Mouse (Mus musculus) adrenal gland, postnatal 10 days (tissue): ENCODE measurements around the gene Parp12. TPM values are rescaled to one million over a fixed set of nuclear protein-coding genes. Genes with fewer than 3 reads are reported as not detected.

ENCODE experiments used
- DNase-seq: peaks from one replicate; pipeline ENCODE4 v3.0.0; 2021; ENCODE audit warnings: mixed read lengths
- total RNA-seq, 2 experiments: library from RNA; stranded (reverse); gene quantifications; 2 replicates each; pipeline ENCODE4 v1.2.3; 2021

Parp12 gene
- total RNA-seq, 2 experiments from 2014 or later: 14.7 to 18.7 TPM

GRCm38 (mm10) chr6:39058389-39058788 is 59.8 kb downstream of the Parp12 start:
- no peak for DNase-seq

DNA sequence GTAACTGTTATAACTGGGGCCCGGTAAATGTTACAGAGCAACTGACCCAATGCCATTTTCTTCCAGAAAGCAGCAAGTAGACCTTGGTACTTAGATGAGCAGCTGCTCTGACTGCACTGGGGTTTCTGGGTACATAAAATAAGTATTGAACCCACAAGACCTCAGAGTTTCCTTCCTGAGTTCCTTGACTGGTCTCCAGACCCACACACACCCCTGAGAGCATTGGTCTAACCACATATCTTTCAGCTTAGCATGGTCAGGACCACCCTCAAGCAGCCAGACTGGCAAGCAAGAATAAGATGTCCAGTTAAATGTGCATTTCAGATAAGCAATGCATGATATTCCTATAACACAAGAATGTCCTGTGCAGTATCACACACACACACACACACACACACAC is 61.0 kb downstream of the Parp12 start:
- DNase-seq: no peak

GRCm38 (mm10) chr6:39055831-39056261 is 62.3 kb downstream of the Parp12 start:
- no peak for DNase-seq

- DNase-seq: no peak
Observed at GRCm38 (mm10) chr6:39054878-39055508, 63.2 kb downstream of the Parp12 start.

DNA sequence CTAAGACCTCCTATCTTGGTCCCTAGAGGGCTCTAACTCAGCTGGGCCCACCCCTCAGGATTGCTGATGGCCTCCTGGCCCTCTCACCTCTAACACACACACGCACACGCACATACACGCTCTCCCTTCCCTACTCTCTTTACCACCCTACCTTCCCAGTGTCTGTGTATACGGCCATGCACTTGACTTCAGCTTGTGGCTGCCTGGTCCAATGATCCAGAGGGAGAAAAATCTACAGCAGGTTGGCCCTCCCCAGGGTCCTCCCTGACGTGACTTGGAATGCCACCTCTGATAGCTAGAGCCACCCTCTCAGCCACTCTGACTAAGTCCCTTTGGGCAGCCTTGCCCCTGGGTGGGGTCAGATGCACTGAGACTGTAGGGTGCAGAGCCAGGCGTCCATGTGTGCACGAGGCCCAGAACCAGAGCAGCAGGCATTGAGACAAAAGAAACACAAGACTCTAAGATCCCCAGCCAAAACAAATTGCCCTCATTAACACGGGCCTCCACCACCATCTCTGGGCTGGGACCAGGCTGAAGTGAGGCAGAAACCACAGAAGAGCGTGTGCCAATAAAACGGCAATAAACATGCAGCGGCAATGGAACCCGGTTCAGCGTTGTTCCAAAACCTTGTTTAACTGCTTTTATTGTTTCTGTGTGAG is 63.8 kb downstream of the Parp12 start:
- DNase-seq: no peak

DNA sequence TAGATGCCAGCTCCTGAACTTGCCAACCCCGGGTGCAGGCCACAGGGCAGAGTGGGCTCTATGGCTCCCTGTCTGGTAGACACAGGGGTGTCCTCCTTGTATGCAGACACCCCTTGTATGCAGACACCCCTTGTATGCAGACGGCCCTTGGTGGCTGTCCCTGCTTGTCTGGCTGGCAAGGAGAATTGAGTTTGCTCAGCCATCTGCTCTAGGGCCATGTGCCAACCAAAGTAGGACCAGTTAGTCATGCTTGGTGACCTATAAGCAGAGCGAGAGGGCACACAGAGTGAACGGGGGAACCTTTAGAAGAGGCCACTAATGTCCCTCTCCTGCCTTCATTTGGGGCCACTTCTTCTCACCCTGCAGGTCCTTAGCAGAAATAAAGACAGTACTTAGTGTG is 65.5 kb downstream of the Parp12 start:
- peak; percentile 24 for DNase-seq

- peak; percentile 36 for DNase-seq
Observed at GRCm38 (mm10) chr6:39051799-39052556, 66.2 kb downstream of the Parp12 start.

GRCm38 (mm10) chr6:39050836-39051235 is 67.3 kb downstream of the Parp12 start:
- no peak for DNase-seq

DNA sequence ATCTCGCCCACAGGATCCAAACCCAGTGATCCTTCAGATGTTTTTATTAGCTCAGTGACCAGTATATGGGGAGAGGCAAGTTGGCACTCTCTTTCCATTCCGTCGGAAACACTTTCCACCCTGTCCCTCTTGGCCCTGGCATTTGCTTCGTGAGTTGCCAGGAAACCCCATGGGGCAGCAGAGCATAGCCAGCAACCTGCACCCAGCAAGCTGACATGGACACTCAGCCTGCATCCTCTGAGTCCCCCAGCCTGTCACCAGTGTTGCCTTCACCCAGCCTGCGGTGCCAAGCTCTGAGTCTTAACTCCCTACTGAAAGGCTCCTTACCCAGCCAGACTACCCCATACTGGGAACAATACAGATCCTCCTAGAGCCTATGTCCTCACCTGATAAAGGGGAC is 69.0 kb downstream of the Parp12 start:
- peak; percentile 46 for DNase-seq

GRCm38 (mm10) chr6:39040451-39040850 is 77.7 kb downstream of the Parp12 start:
- no peak for DNase-seq

Other genes with a start within 250 kb of the Parp12 start
- gene Tbxas1, start 242.9 kb downstream of the Parp12 start, total RNA-seq: 1 to 10 TPM; 3.1 to 3.7 TPM
- 10 to 100 TPM; 72.8 to 88.4 TPM for gene Hipk2, start 242.2 kb downstream of the Parp12 start, total RNA-seq
- gene Kdm7a, start 88.4 kb upstream of the Parp12 start, total RNA-seq: 10 to 100 TPM; 16.7 to 17.1 TPM